Mouse (Mus musculus) embryo, embryonic 11.5 days (tissue): ENCODE data around the gene Kmt2d.

Source experiments
- DNase-seq: peaks from one replicate; pipeline ENCODE4 v3.0.0-alpha.2; 2012; ENCODE audit warnings: low read depth, low spot score

Kmt2d gene

DNA sequence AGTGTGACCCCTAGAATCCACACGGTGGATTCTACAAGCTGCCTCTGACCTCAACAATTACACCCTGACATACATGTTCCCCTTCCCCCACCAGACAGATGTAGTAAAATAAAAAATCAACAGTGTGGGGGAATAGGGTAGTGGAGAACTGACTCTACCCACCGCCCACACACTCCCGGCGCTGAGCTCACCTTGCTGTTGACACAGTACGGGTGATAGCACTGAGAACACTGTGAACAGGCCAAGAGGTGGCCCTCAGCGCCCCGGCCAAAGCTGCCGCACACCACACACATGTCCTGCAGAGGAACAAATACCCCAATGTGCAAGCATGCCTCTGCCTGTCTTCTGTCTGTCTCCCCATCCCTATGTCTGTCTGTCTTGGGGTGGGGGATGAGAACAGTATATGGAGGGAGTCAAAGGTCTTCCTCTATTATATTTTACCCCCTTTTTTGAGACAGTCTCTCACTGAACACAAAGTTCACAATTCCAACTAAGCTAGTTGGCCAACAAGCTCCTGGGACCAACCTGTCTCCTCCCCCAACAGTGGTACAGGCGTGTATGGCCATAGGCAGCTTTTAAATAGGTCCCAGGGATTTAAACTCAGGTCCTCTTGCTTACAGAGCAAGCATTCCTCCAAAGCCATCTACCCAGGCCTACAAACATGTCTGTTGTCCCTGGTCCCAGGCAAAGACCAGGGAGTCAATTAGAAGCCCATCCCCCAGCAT is 11.5 kb downstream of the Kmt2d start:
- DNase-seq, result no peak

GRCm38 (mm10) chr15:98854214-98854613 is 16.8 kb downstream of the Kmt2d start:
- DNase-seq, result no peak

- no peak for DNase-seq
These were observed 17.7 kb downstream of the Kmt2d start for GRCm38 (mm10) chr15:98853161-98853937.

DNA sequence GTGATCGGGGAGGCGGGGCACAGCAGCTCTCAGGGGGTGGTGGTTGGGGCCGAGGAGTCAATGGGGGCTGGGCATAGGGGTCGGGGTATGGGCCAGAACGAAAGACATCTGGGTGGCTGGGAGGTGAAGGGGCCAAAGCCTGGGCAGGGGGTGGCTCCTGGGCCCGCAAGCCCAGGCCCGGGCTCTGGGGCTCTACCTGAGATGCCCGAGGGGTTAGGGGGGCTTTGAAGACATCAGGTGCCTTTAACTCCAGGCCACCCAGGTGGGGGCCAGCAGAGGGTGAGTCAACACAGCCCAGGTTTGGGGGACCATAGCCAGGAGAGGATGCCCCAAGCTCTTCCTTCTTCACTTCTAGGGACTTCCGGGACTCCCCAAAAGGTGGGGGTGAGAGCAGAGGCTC is 18.3 kb downstream of the Kmt2d start:
- no peak for DNase-seq

- DNase-seq, result no peak
These were observed 18.9 kb downstream of the Kmt2d start for GRCm38 (mm10) chr15:98852071-98852470.

DNA sequence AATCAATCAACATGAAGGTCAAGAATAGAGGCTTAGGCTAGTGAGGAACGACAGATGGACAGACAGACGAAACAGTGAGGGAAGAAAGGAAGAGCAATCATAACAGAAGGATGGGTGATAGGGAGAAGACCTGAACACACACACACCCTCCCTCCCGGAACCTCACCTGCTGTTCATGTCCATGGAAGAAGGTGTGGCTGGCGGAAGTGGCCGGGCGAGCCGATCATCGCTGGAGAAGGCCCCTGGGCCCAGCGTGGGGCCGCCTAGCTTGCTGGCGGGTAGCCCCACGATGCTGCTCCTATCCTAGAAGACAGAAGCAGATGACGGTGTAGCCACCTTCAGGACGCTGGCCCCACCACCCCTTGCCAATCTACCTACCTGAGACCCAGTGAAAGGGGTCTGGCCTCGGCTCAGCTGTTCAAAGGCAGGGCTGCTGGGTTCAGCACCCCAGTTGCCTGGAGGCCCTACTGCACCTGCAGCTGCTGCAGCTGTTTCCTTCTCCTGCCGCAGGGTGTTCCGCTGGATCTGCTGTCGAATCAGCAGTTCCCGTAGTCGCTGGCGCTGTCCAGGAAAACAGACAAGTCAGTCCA is 19.7 kb downstream of the Kmt2d start:
- DNase-seq, result no peak

GRCm38 (mm10) chr15:98850668-98851067 is 20.3 kb downstream of the Kmt2d start:
- no peak for DNase-seq

DNA sequence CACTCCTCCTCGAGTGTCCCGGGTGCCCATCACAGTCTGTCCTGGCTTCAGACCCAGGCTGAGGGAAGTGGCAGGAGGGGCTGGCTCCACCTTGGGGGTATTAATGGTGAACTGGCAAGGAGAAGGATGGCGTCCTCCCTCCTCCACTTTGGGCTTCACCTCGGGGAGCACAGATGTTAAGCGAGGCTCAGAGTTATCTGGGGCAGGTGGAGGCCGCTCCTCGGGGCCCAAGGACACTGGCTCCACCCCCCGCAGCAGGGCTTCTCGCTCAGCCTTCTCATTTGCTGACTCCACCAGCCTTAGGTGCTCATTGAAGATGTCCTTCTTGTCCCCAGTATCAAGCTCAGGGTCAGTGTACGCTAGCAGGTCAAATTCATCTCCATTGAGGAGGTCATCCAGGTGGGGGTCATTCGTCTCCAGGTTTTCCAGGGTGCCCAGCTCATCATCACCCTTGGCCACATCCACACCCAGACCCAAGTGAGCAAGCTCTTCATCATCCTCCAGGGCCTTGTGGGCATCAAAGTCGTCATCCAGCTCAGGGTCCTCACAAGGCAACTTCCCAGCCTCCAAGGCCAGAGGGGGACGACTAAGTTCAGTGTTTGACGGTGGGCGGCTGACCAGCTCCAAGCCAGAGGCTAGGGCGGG is 20.9 kb downstream of the Kmt2d start:
- DNase-seq, result no peak

GRCm38 (mm10) chr15:98849165-98849564 is 21.8 kb downstream of the Kmt2d start:
- no peak for DNase-seq

GRCm38 (mm10) chr15:98846140-98846539 is 24.9 kb downstream of the Kmt2d start:
- no peak for DNase-seq

DNA sequence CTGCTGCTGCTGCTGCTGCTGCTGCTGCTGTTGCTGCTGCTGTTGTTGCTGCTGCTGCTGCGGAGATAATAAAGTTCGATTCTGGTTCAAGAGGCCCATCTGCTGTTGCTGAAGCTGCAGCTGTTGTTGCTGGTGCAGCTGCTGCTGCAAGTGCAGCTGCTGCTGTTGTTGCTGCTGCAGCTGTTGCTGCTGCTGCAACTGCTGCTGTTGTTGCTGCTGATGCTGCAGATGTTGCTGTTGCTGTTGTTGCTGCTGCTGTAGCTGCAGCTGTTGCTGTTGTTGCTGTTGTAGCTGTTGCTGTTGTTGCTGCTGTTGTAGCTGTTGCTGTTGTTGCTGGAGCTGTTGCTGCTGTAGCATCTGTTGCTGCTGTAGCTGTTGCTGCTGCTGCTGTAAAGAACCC is 25.9 kb downstream of the Kmt2d start:
- no peak for DNase-seq

GRCm38 (mm10) chr15:98843595-98844223 is 27.3 kb downstream of the Kmt2d start:
- no peak for DNase-seq

DNA sequence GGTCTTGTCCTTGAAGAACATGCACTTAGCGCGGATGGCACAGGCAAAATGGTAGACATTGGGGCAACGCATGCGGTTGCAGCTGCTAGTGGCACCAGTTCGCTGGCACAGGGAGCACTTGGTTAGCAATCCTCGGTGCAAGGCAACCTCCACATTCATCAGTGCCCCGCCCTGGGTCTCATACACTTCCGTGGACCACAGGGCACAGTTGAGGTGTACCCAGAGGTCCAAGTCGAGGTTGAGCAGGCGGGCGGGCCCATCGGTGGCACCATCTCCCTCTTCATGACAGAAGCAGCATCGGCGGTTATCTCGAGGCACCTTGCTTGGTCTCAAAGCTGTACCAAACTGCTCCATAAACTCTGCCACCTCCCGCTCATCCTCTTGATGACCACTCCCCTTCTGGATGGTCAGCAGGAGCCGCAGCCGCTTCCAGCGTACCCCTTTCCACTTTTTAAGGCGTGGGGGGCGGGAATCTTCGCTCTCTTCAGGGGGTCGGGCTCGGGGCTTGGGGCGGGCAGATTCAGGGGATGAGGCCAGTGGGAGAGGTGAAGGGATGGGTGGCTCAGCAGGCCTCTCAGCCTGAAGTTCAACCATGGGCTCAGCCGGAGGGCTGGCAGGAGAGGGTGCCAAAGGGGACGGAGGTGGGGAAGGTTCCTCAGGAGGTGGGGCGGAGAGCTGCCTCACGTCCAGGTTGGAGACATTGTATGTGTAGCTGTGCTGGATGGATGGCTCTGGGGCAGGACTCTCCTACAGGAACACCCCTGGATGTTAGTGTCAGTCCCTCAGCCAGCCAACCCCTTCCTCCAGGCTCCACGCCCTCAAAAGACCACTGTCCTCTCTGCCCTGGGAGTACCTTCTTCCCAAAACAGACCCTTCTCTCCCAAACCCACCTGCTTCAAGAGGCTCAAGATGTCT is 31.1 kb downstream of the Kmt2d start:
- no peak for DNase-seq

- DNase-seq, result no peak
These were observed 31.8 kb downstream of the Kmt2d start for GRCm38 (mm10) chr15:98839161-98839560.

DNA sequence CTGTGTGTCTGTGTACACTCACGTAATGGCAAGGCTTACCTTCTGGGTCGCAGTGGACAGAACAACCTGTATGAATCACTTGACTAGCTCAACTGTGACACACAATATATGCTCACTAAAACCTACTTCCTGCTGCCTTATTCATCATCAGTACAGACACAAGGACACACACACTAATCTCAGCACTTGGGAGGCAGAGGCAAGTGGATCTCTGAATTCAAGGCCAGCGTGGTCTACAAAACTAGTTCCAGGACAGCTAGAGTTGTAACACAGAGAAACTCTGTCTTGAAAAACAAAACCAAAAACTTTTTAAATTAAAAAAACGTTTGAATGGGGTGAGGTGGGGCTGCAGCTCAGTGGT is 33.3 kb downstream of the Kmt2d start:
- DNase-seq, result no peak

DNA sequence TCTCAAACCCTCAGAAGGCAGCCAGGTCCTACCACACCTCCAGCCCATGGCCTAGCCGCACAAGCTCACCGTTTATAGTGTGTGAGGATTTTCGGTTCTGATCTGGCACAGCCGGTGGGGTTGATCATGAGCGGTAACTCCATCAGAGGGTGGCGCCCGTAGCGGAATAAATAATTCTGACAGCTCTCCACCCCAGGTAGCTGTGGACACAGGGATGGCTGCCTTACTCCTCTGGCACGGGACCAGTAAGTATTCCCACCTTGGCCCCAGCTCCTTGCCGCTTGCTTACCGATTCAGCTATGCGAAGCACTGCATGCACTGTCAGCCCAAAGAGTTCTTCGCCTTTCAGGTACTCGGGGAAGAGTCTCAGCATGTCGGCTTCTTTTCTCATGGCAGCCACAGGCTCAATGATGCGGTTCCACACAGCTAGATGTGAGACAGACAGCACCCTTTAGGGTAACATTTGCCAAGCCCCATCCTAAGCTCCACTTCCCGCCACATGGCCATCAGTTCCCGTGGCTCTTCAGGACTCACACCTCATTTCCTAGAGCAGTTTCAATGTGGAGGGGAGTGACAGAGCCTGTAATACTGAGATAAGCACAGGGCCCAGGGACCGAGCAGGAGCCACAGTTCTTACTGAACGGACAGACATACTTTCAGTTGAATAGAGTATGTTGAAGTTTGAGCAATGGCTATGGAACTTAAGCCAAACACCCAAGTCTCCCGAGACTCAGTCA is 33.8 kb downstream of the Kmt2d start:
- DNase-seq, result no peak

DNA sequence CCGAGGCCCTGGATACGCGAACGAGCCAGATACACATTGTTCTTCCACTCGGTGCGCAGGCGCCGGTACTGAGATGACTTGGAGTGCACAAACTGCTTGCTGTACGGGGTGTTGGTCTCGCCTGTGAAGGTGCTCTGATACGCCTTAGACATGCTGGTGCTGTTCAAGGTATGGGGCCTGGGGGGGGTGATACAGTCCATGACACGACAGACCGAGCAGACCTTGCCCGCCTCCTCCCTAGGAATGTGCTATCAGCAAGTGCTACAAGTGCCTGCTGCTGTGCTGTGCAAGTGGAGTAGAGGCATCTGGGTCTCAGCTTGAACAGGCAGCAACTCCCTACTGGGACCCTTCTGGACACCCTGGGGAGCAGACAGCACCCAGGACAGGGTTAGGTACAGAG is 35.7 kb downstream of the Kmt2d start:
- no peak for DNase-seq

DNA sequence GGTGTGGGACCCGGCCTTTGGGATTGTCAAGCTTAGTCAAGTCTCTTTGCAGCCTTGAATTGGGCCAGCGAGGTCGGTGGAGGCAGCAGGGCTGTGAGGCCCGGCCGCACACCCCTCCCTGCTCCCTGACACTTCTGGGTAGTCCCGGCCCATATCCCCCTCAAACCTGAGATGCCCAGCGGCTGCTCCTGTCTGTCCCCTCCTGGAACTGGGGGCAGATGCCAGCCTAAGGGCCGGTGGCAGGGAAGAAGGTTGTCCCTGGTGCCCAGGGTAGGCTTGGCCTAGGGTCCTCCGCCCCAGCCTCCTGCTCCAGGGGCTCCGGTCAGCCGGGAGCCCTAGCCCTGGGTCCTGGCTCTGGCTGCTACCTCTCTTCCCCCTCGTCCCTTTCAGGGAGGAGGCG is 36.9 kb downstream of the Kmt2d start:
- DNase-seq, result no peak

- DNase-seq, result no peak
These were observed 37.7 kb downstream of the Kmt2d start for GRCm38 (mm10) chr15:98833281-98833680.
